Mouse (Mus musculus): ENCODE results near the gene Lrrn4cl.
"Not testable (repeated sequence)": the region's sequence is repeated elsewhere in the genome, so short reads cannot be mapped to it uniquely, and the experiment has no call there.

Lrrn4cl gene

DNA sequence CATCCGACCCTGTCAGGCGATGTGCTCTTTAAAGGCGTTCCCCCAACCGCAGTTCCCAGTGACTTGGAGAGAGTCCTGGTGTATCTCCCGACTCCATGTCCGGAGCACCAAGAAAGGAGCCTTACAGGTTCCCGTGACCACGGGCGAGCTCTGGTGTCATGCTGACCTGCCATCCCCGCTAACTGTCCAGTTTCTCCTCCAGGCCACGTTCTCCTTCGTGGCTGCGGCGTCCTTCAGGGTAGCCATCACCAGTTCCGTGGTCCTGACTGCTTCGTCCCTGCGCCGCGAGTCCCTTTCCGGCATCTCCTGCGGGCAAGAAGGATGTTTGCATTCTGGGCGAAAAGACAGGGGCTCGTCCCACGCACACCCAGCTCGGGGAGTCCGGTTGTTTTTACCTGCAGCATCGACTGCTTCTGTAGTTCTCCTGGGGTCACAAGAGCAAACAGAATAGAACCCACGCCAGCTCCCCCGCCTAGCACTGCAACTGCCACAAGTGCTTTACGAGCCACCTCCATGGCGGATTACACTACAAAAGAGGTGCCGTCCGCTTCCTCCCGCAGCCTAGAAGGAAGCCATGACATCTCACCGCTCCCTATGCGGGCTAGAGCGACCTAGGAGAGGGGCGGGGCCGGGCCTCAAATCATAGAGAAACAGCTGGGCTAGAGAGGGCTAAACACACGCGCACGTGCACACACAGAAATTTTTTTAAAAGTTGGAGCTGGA, 29.9 kb downstream of the Lrrn4cl start, which contains the start of gene Uqcc3:
Uqcc3 (minus strand) TSS at position 613 of the 723 bp plus-strand sequence.
- DNase-seq (ENCODE audit: low spot score in 2 of 2): peak; percentile 91 to 94

DNA sequence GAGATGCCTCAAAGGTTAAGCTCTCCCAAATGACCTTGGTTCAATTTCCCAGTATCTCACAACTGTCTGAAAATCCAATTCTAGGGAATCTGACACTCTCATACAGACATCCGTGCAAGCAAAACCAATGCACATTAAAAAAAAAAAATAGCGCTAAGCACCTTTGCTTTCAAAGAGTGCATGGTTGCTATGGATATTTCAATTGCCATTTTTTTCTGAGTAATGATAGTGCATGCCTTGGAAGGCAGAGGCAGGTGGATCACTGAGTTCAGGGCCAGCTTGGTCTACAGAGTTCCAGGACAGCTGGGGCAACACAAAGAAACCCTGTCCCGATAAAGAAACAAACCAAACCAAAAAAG, 30.4 kb downstream of the Lrrn4cl start:
- no peak for DNase-seq (ENCODE audit: low spot score in 2 of 2)

DNA sequence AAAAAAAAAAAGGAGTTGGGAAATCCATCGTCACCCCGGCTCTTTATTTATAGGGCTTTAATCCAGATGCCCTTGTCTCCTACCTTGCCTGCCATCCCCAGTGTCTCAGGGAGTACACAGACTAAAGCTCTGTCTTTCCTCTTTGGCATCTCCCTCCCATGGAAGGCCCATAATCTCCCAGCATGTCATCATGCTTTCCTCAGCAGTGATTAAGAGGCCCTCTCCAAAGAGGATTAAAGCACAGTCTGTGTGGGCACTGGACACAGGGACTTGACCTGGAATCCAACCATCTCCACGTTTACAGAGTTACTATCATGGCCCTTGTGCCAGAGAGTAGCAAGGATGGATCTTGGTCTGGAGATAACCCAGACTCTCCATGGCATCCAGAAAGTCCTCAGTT, 33.0 kb downstream of the Lrrn4cl start, which contains the start of the genes Lbhd1 and Gm49403:
Lbhd1 (plus strand) TSS at position 117 of the 400 bp plus-strand sequence.
Gm49403 (plus strand) TSS at position 315 of the 400 bp plus-strand sequence.
- DNase-seq (ENCODE audit: low spot score in 2 of 2): no peak

DNA sequence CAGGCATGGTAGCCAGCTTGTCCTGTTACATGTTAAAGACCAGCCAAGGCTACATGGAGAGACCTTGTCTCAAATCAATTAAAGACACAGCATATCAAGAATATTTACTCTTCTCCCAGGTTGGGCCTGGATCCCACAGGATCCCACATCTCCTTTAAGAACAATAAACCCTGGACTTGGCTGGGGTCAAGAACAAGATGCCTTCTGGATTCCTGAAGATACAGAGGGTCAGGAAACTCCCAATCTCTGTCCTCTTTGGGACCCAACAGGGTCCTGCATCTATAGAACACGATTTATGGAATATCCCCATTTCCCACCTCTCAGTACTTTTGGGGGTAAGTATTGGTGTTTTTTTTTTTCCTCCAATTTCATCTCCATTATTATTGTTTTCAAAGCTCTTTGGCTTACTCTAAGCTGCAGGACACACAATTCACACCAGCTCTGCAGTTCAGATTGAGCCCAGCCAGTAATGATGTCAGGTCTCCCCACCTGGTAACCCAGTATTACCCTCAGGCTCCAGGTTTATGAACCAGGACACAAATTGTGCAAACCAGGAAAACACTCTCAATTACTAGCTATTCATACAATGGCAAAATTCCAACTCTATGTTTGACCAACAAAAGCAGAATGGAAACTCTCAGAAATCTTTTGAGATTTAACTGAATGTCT, 36.5 kb downstream of the Lrrn4cl start:
- no peak for DNase-seq (ENCODE audit: low spot score in 2 of 2)

DNA sequence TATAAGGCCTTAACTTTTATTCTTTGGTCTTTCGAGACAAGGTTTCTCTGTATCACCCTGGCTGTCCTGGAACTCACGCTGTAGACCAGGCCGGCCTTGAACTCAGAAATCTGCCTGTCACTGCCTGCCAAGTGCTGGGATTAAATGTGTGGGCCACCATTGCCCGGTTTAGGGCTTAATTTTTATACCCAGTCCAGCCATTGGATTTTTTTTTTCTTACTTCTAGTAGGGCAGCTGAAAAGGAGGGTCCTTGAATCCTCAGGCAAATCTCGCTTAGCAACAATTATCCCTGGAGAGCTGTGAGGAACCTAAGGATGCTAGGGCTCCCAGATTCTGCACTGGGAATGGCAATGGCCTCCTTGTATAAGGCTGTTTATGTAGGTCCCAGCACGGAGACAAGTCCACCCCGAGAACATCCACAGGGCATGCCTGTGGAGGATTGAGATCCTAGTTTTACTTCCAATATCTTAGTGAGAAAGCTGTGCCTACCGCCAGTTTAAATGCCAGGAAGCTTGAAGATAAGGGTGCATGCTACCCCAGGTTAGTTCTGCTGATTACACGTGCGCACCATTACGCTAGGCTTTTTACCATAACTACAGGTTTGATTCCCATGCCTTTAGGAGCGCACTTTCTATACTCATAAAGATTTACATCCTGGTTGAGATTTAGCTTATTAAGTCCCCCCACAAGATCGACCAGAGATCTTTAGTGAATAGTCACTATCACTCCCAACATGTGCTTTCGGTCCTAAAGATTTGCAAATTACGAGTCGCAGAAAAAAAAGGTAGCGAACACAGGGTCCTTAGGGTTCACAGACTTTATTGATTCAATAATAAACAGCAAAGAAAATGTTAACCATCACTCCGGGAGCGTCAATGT, 37.3 kb downstream of the Lrrn4cl start:
- no peak for DNase-seq (ENCODE audit: low spot score in 2 of 2)

DNA sequence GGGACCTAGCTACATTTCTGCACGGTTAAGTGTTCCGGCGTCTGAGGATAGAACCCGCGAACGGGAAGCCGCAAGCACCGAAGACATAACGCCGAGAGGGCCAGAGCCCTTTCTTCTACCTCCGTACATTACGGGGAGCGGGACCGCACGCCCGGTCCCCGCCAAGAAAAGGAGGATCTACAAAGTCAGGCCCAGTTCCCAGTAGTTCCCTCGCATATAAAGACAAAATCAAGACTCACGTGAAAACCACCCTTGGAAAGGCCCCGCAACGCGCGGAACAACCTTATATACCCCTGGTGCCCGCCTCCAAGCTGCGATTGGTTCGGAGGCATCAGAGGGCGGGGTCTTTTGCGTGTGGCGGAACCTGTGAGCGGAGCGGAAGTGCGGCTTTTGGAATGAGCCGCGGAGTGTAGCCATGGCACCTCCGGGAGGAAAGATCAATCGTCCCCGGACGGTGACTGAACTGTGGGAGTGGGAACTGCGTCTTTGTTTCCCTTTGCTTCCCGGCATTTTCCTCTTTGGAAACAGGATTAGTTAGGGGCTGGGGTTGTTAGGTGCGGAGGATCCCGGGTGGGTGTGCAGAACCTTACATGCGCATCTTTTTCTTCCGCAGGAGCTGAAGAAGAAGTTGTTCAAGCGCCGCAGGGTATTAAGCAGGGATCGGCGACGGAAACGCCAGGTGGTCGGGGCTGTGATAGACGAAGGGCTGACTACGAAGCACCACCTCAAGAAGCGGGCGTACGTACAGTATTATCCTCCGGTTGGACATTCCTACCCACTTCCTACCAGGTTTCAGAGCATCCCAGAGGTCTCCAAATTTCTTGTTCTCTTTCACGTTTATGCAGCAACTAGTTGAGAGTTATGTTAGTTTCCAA, 38.2 kb downstream of the Lrrn4cl start, which contains the start of the genes 1810009A15Rik and Gm49416:
1810009A15Rik (plus strand) TSS at position 343 of the 875 bp plus-strand sequence.
Gm49416 (plus strand) TSS at position 416 of the 875 bp plus-strand sequence.
- peak; percentile 96 to 97 for DNase-seq (ENCODE audit: low spot score in 2 of 2)

DNA sequence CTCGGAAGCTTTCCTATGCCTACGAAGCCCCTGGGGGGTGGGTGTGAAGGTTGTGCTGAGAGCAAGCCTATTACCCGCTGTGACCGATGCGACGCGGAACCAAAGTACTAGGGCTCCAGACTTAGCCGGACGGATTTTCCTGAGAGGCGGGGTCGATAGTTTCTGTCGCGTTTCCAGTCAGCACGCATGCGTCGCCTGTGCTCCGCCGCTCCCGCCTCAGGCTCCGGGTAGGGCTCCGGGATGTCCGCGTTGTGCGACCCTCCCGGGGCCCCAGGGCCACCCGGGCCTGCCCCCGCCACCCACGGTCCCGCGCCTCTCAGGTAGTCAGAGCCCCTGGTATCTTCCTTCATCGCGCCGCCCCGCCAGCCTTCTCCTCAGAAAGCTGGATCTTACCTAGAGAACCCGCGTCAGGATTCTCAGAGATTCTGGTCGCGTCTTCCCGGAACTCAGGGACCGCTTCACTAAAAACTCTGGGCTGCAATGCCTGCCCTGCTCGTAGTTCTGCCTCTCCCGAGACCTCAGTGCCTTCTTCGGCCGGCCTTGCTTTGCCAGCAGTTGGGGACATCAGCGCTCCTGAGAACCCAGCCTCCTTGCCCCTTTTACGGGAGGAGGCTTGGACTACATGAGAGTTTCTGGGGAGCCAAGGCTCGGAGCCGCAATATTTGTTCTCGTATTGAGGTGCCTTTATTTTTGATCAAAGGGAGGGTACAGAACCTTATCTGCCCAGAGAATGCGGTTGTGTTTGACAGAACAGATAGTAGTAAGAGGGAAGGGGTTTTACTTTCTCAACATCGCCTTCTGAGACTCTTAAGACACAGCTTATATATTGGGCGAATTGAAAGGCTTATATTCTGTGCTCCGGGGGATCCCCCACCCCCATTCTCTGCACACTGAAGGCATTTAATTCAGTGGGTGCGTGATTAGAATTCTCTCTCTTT, 42.5 kb downstream of the Lrrn4cl start, which contains the start of gene Ints5:
Ints5 (plus strand) TSS at position 177 of the 938 bp plus-strand sequence.
- DNase-seq (ENCODE audit: low spot score in 2 of 2): peak; percentile 86 to 94

DNA sequence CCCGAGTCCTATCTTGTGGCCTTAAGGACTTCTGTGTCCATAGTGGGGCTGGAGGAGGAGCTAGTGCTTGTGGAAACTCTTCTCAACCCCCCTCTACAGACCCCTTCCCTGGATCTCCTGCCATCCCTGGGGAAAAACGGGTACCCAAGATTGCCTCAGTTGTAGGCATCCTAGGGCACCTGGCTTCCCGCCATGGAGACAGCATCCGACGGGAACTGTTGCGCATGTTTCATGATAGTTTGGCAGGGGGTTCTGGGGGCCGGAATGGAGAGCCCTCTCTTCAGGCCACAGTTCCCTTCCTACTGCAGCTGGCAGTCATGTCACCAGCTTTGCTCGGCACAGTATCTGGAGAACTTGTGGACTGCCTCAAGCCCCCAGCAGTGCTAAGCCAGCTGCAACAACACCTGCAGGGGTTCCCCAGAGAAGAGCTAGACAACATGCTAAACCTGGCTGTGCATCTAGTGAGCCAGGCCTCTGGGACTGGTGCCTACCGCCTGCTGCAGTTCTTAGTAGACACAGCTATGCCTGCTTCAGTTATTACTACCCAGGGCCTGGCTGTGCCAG, 44.9 kb downstream of the Lrrn4cl start:
- no peak for DNase-seq (ENCODE audit: low spot score in 2 of 2)

DNA sequence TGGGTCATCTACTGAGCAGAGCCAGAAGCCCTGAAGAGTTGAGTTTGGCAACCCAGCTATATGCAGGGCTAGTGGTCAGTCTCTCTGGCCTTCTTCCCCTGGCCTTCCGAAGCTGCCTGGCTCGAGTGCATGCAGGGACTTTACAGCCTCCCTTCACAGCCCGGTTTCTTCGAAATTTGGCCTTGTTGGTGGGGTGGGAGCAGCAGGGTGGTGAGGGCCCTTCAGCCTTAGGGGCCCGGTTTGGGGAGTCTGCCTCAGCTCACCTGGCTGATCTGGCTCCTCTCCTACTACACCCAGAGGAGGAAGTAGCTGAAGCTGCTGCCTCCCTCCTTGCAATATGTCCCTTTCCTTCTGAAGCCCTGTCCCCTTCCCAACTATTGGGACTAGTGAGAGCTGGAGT, 45.7 kb downstream of the Lrrn4cl start:
- DNase-seq (ENCODE audit: low spot score in 2 of 2): not testable (repeated sequence)

DNA sequence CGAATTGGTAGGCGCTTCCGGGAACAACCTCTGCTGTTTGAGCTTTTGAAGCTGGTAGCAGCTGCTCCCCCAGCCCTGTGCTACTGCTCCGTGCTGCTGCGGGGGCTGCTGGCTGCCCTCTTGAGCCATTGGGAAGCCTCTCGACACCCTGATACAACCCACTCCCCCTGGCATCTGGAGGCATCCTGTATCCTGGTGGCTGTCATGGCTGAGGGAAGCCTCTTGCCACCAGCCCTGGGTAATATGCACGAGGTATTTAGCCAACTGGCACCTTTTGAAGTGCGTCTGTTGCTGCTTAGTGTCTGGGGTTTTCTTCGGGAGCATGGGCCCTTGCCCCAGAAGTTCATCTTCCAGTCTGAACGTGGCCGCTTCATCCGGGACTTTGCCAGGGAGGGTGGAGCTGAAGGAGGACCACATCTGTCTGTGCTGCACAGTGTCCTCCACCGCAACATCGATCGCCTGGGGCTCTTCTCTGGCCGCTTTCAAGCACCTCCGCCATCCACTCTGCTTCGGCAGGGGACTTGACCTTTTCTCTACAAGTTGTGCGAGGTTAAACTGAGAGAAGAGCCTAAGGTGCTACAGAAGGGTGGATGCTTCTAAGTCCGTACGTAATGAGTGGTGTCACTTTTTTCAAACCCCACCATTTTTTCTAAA, 46.8 kb downstream of the Lrrn4cl start:
- peak in 1 of 2 experiments; percentile 70 for DNase-seq (ENCODE audit: low spot score in 2 of 2)

DNA sequence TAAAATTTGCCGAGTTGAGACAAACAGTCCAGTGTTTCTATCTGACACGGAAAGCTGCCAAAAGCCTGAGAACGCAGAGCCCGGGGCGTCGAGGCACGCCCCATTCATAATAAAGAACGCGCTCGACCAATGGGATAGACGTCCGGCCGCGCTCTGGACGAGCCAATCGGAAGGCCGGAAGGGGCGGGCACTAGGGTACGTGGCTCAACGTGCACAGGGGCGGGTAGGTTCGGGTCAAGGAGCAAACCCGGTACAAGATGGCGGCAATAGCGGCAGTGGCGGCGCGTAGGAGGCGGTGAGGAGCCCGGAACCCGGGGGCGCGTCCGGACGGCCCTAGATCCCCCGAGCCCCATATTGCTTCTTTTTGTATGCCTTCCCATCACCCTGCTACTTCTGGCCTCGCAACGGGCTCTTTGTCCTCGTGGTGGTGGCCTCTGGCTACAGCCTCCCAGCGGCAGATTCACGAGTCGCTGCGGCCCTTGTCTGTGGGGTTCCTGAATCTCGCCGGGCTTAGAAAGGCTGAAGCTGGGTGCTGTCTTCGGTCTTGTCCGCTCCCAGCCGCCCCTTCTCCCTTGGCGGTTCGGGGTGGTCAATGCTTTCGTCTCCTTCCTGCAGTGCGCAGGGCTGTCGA, 47.4 kb downstream of the Lrrn4cl start, which contains the start of gene Ganab:
Ganab (plus strand) TSS at position 207 of the 631 bp plus-strand sequence.
- DNase-seq (ENCODE audit: low spot score in 2 of 2): peak; percentile 95 to 97

DNA sequence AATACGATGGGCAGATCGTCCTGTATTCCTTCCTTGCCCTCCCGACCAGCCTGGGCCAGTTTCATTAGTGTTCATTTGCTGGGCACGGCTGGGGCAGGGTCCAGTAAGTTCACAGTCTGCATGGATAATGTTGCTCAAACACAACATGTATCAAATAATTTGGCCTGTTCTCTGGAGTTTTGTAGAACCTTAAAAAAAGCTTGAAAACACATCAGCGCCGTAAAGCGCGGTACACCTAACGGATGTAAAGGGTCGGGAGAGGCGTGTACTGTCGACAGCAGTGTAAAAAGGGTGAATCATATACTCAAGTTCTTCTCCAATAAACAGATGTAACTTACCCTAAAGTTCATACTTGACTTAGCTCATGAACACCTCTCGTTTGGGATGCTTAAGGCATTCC, 48.0 kb downstream of the Lrrn4cl start:
- no peak for DNase-seq (ENCODE audit: low spot score in 2 of 2)

DNA sequence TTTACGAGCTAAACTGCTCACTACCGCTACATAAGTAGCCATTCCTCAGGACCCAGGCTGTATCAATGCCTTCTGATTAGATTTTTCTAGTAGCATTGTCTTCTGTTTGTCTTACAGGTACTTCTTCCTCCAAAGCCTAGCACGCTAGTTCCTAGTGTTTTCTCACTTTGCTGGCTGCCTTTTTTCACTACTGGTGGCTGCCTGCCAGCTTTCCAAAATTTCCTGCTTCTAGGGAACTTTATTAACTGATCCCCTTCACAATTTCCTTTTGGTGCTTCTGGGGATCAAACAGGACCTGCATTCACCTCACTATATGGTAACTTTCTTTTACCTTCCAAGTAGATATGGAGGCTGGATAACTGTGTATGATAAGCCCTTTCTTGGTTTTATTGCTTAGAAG, 48.5 kb downstream of the Lrrn4cl start:
- DNase-seq (ENCODE audit: low spot score in 2 of 2): no peak

DNA sequence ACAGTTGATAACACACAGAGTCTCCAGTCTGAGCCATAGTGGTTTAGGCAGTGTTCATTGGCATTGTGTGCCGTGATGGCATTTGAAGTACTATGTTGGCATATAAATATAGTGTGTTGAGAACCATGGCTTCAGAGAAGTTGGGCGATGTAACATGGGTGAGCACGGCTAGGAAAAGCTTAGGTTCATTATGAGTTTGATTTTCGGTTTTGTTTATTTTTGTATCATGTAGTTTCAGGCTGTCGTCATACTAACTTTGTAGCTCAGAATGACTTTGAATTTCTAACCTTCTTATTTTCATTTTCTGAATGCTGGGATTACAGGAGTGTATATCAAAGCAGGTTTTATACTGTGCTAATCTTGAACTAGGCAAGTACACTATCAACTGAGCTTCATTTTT, 52.8 kb downstream of the Lrrn4cl start:
- DNase-seq (ENCODE audit: low spot score in 2 of 2): no peak
